Mouse (Mus musculus) forebrain, postnatal 0 days (tissue): ENCODE measurements around the gene Rnf145. TPM values are rescaled to one million over a fixed set of nuclear protein-coding genes. Genes with fewer than 3 reads are reported as not detected.

Experiments used
- ATAC-seq: fragments of 200-750 bp; cut with Nextera tagmentation; 2 replicates; pipeline ENCODE4 v1.8.0; 2017; ENCODE audit warnings: mild to moderate bottlenecking, moderate library complexity
- DNase-seq: peaks from one replicate; pipeline ENCODE4 v3.0.0-alpha.2; 2015
- H3K27ac ChIP-seq: fragments of 300-500 bp; sonication (generic); 2 replicates; pipeline ENCODE4 v1.5.1; 2014; ENCODE audit warnings: low read depth, mild to moderate bottlenecking, antibody characterized with exemption, low read length, moderate library complexity, mixed read lengths
- H3K27me3 ChIP-seq: fragments of 300-500 bp; sonication (generic); 2 replicates; pipeline ENCODE4 v1.6.1; 2014; ENCODE audit warnings: mild to moderate bottlenecking, low read length, mixed read lengths; ENCODE audit not compliant: insufficient read depth
- H3K36me3 ChIP-seq: fragments of 300-500 bp; sonication (generic); 2 replicates; pipeline ENCODE4 v1.6.1; 2014; ENCODE audit warnings: mild to moderate bottlenecking, moderate library complexity; ENCODE audit not compliant: insufficient read depth
- H3K4me1 ChIP-seq: fragments of 300-500 bp; sonication (generic); 2 replicates; pipeline ENCODE4 v1.6.1; 2014; ENCODE audit warnings: antibody characterized with exemption; ENCODE audit not compliant: insufficient read depth
- H3K4me2 ChIP-seq: fragments of 300-500 bp; sonication (generic); 2 replicates; pipeline ENCODE4 v1.6.1; 2014; ENCODE audit warnings: low read depth, mild to moderate bottlenecking, moderate library complexity
- H3K4me3 ChIP-seq: fragments of 300-500 bp; sonication (generic); 2 replicates; pipeline ENCODE4 v1.5.1; 2014; ENCODE audit warnings: low read depth, low read length, mixed read lengths
- H3K9ac ChIP-seq: fragments of 300-500 bp; sonication (generic); 2 replicates; pipeline ENCODE4 v1.6.1; 2014; ENCODE audit warnings: mild to moderate bottlenecking
- H3K9me3 ChIP-seq: fragments of 300-500 bp; sonication (generic); 2 replicates; pipeline ENCODE4 v1.6.1; 2016; ENCODE audit warnings: low read length
- CTCF ChIP-seq: sonication (generic); IDR thresholded peaks from 2 replicates; pipeline ENCODE4 v1.5.1; 2016; ENCODE audit warnings: antibody characterized with exemption, control low read depth, low read depth
- WGBS: fragments of 180-500 bp; shearing (Covaris S2); extraction: QIAGEN DNeasy Blood & Tissue Kit; methylation state at CpG from one replicate; pipeline ENCODE4 v1.1.7; 2014; 5-methylcytosine and 5-hydroxymethylcytosine counted together
- polyA plus RNA-seq: library from polyadenylated mRNA; unstranded; fragments of >200 nt; fragmentation: Nextera tagmentation; extraction: Ambion mirVana; gene quantifications from 2 replicates; pipeline ENCODE4 v1.2.1, GENCODE M21; 2015
- total RNA-seq: library from RNA; depleted of rRNA; stranded (reverse); fragments of >200 nt; gene quantifications from 2 replicates; pipeline ENCODE4 v1.2.3, GENCODE M21; 2014

Rnf145 gene
- total and polyA plus RNA-seq, 2 experiments from 2014 or later, result 97.4 to 100 TPM

GRCm38 (mm10) chr11:44512044-44513025, 6.4 kb upstream of the Rnf145 start:
- no peak for ATAC-seq

GRCm38 (mm10) chr11:44513026-44513422, 5.7 kb upstream of the Rnf145 start:
- H3K9ac ChIP-seq, result no peak overlapping the region
- peaks cover 4% of the 10 kb centered on the region; the same call in 1 of the 2 replicates for H3K4me1 ChIP-seq
- TF ChIP-seq CTCF, result no peak
- ATAC-seq, result no peak
- H3K27me3 ChIP-seq, result no peaks in the 10 kb centered on the region
- H3K4me2 ChIP-seq, result no peak overlapping the region
- no peak overlapping the region for H3K27ac ChIP-seq
- H3K36me3 ChIP-seq, result no peaks in the 10 kb centered on the region
- WGBS, result 72% methylated on average over 2 of the region's 2 CpGs
- H3K4me3 ChIP-seq, result no peak overlapping the region
- DNase-seq, result no peak
- no peaks in the 10 kb centered on the region for H3K9me3 ChIP-seq

More at GRCm38 (mm10) chr11:44512044-44513025, 6.4 kb upstream of the Rnf145 start:
- no peak for TF ChIP-seq CTCF
- Histone ChIP-seq H3K9me3 (no peaks in the 10 kb centered on the region), H3K27me3 (no peaks in the 10 kb centered on the region), H3K27ac (no peak overlapping the region), H3K36me3 (no peaks in the 10 kb centered on the region), H3K4me1 (no peaks in the 10 kb centered on the region), H3K9ac (no peak overlapping the region), H3K4me3 (no peak overlapping the region), H3K4me2 (no peak overlapping the region)
- WGBS, result 80% methylated on average over 14 of the region's 14 CpGs
- no peak for DNase-seq

DNA sequence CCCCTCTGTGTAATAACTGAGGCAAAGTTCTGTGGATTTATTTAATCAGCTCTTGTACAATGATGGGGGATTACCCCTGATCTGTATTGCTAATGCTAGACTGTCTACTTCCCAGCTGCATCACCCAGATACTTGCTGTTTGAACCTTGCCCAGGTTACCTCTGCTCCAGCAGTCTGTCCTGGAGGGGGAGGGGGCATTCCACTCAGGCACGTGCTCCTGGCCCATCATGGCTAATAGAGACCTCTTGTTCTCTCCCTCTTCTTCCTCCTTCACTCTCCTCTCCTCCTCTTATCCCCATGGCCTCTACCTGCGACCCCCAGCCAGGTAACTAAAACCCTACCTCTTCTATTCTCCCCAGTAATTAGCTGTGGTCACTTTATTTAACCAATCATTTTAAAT, 4.1 kb upstream of the Rnf145 start:
- no peak overlapping the region for H3K9ac ChIP-seq
- H3K4me2 ChIP-seq, result no peak overlapping the region
- no peaks in the 10 kb centered on the region for H3K36me3 ChIP-seq
- WGBS, result 59% methylated on average over 2 of the region's 2 CpGs
- DNase-seq (no peak), ATAC-seq (no peak)
- no peak overlapping the region for H3K4me3 ChIP-seq
- no peak overlapping the region for H3K27ac ChIP-seq
- no peaks in the 10 kb centered on the region for H3K27me3 ChIP-seq
- no peak for TF ChIP-seq CTCF
- H3K9me3 ChIP-seq, result no peaks in the 10 kb centered on the region
- peaks cover 8% of the 10 kb centered on the region; the same call in 1 of the 2 replicates for H3K4me1 ChIP-seq

GRCm38 (mm10) chr11:44516362-44516761, 2.4 kb upstream of the Rnf145 start:
- no peak for ATAC-seq
- Histone ChIP-seq H3K9me3 (no peaks in the 10 kb centered on the region), H3K4me3 (no peak overlapping the region), H3K27ac (no peak overlapping the region), H3K27me3 (no peaks in the 10 kb centered on the region), H3K4me1 (peaks cover 16% of the 10 kb centered on the region), H3K4me2 (no peak overlapping the region), H3K36me3 (no peaks in the 10 kb centered on the region), H3K9ac (no peak overlapping the region)
- DNase-seq, result no peak
- no peak for TF ChIP-seq CTCF
- WGBS, result 11% methylated on average over 1 of the region's 1 CpGs

- peaks cover 16% of the 10 kb centered on the region for H3K4me1 ChIP-seq
- ATAC-seq (no peak), DNase-seq (peak; percentile 6)
- H3K9ac ChIP-seq, result peak overlapping the region; percentile 84; the same call in 1 of the 2 replicates
- peak overlapping the region; percentile 88 for H3K4me2 ChIP-seq
- no peaks in the 10 kb centered on the region for H3K9me3 ChIP-seq
- peak overlapping the region; percentile 87; the same call in 1 of the 2 replicates for H3K27ac ChIP-seq
- no peak for TF ChIP-seq CTCF
- H3K4me3 ChIP-seq, result peak overlapping the region; percentile 88
- 41% methylated on average over 6 of the region's 6 CpGs for whole genome bisulfite sequencing
- no peaks in the 10 kb centered on the region for H3K36me3 ChIP-seq
- H3K27me3 ChIP-seq, result no peaks in the 10 kb centered on the region
These were observed 1.0 kb upstream of the Rnf145 start for GRCm38 (mm10) chr11:44517561-44518280.

GRCm38 (mm10) chr11:44519096-44519949, 559 bp downstream of the Rnf145 start:
- Histone ChIP-seq H3K4me2 (peak overlapping the region; percentile 88), H3K27me3 (no peaks in the 10 kb centered on the region), H3K9me3 (no peaks in the 10 kb centered on the region), H3K4me1 (peaks cover 16% of the 10 kb centered on the region), H3K27ac (peak overlapping the region; percentile 87), H3K9ac (peak overlapping the region; percentile 84), H3K4me3 (peak overlapping the region; percentile 88), H3K36me3 (no peaks in the 10 kb centered on the region; the same call in 1 of the 2 replicates)
- no peak for TF ChIP-seq CTCF
- ATAC-seq (peak; percentile 44), DNase-seq (peak; percentile 32)
- WGBS, result 2% methylated on average over 43 of the region's 61 CpGs
